Mouse (Mus musculus) spleen, postnatal 14 days (tissue): ENCODE results near the gene Pitx1.

Source experiments
- DNase-seq, 2 experiments: peaks; one replicate each; pipeline ENCODE4 v3.0.0; 2021 to 2022; ENCODE audit warnings: low spot score in 2 of 2

Pitx1 gene

DNA sequence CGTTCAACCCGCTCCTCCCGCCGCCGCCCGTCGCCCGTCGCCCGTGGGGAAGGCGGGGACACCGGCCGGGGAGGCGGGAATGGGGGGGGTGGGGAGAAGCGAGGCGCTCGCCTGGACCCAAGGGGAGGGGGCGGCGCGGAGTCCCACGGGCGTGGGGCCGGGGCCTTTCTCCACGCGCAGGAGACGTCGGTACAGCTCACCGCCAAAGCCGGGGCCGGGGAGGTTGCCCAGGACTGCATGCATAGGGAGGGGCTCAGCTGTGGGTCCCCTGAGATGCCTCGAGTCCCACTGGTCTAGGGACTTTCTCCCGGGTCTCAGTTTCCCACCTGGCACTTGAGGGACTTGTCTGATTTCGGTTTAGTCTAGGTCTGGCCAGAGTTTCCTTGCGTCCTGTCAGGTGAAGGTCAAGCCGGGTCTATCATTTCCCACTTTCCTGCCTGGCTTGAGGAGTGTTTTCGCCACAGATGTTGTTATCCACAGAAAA lies at the start of gene Pitx1:
TSS of gene Pitx1 (minus strand) at position 51 of the 484 bp plus-strand sequence.
- no peak for DNase-seq

DNA sequence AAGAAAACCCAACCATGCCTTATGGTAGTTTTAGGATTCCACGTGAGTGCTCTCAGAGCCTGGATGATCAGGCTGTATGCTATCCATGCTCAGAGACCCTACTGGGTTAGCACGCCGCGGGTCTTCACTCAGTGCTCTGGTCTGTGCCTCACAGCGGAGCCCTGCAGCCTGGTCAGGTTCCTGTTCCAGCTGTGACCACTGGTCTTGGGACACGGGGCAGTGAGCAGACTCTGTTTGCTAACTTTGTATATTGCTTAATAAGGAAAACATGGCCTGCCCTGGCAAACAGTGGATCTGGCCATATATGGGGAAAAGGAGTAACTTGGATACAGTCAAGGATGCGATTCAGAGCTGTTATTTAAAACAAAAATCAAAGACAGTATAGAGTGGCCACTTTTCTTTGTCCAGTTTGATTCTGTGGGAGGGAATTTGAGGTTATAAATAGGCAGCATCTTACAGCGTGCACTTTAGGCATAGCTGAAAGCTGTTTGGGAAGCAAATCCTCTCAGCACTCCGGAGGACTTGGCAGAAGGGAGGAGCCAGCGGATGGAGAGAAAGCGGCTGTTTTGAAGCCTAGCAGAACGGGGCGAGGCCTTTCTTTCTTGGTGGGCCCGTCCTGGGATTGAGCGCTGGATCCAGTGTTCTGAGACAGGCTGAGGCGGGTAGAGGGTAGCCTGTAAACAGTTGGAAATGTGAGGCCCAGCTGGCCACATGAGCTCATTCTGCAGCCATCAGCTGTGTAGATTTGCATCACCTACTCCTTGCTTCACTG lies 45.6 kb upstream of the Pitx1 start:
- DNase-seq, result no peak

DNA sequence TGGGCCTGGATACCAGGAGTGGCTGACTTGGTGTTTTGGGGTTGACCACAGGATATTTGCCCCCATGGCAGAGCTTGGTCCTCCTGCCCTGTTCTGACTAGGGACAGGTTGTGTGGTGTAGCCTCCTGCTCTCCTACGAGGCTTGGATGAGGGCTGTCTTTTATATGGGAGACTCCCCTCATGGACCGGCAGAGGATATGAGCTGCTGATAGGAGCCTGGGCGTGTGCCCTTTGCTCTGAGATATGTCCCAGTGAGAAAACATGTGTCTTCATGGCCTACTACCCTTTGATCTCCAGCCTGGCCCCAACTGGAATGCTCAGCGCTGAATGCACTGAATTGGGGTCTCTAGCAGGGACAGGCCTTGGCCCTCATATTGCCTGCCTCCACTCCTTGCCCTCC lies 42.4 kb upstream of the Pitx1 start:
- DNase-seq, result no peak

DNA sequence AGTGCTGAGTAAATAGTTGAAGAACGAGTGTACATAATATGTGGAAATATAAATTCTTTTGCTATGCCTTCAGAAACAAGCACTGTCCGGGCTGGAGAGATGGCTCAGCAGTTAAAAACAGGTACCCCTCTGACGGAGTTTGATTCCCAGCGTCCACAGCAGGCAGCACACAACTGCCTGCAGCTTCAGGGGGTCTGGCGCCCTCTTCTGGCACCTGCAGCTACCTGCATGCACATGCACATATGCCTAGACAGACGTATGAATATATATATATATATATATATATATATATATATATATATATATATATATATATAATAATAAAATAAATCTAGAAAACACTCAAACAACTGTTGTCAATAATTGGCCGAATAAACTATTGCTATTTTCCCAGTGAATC lies 35.4 kb upstream of the Pitx1 start:
- no peak for DNase-seq

DNA sequence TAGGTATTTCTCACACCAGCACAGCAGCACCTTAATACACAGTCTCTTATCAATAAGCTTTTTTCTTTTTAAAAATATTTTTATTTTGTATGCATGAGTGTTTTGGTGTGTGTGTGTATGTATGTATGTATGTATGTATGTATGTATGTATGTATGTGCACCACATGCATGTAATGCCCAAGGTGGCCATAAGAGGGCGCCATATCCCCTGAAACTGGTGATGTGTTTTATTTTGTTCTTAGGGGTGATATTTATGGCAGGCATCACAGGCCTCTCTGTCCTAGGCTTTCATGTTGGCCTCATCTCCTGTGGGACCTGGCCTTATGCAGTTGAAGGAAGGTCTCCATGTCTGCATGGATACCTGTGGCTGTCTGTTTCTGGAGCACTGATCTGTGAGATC lies 34.0 kb upstream of the Pitx1 start:
- no peak for DNase-seq

DNA sequence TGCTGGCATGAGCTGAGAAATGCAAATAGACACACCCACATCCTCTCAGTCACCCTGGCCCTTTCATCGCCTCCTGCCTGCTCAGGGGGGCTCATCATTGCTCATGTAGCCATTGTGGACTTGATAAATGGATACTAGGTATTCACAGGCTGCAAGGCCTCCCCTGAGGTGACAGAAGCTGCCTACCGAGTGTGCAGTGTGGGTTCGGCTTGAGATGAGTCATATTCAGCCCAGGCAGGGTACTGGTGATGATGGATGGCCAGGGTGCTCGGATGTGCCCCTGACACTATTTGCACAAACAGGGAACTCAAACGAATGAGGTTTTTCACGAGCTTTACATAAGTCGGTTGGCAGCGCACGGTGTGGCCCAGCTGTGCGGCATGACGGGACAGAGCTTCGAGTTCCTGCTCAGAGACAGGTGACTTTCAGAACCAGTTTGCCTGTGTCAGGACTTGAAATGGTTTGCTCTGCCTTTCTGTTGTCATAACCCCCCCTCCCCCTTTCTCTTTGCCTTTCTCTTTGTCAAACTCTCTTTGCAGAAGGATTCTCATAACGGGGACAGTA lies 31.6 kb upstream of the Pitx1 start:
- no peak for DNase-seq

DNA sequence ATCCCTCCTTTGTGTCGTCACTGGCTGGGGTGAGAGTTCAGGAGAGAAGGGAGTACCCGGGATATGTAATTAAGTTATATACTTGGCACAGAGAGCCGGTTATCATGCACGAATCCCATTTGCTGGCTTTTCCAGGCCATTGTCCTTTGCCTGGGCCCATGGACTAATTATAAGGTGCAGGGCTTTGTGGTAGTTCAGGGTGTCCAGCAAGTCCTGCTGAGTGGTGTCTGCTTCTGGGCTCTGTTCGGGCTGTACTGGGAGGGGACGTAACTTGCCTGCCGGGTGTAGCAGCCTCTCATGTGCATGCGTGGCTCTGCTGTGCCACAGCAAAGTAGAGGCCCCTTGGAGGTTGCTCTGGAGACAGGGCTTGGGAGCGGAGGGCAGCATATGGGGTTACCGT lies 24.5 kb upstream of the Pitx1 start:
- no peak for DNase-seq

DNA sequence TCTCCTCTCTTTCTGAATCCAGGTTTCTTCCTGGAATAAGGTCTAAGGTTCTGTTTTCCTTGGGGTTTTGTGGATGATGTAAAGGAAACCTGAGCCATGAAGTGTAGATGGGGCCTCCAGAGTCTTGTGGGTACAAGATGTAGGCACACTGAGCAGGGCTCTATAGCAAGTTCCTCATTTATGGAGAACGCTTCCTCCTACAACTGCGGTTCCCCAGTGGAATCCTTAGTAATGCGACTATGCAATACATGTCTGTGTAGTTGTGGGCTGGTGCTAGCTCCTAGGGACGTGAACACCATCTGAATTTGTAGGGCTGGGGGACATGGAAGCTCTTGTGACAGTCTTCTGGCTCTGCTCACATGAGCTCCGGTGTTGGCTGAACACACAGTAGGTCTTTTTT lies 22.5 kb upstream of the Pitx1 start:
- no peak for DNase-seq

DNA sequence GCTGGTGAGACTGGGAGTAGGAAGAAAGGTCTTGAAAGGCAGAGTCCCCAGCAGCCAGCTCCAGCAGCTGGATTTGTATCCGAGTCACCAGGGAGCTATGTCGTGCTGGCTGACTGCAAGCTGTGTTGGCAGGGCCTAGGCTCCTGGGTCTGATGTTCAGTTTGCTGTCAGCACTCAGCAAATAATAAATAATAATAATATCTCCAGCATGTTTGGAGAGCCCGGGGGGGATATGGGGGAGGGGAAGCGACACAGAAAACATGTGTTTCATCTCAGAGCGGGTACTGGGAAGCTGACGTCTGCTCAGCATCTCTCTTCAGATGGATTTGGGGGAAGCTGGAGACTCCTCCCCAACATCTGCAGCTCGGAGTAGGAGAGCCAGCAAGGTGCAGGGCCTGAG lies 19.8 kb upstream of the Pitx1 start:
- no peak for DNase-seq

DNA sequence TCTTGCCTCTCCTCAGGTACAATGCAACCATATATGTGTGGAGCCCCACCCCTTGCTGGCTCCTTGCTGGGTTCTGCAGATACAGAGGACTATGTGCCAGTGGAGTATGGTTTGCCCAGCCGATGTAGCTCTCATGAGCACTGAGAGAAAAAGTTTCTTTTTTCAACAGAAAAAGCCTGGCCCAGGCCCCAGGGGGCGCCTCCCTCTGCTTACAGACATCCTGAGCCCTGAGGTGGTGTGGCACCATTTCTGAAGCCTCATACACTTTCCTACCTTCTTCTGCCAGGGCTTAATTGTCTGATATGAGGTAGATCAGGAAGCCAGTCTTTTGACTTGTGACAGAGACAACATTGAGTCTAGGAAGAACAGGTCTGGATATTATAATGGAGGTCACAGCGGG lies 16.2 kb upstream of the Pitx1 start:
- no peak for DNase-seq

DNA sequence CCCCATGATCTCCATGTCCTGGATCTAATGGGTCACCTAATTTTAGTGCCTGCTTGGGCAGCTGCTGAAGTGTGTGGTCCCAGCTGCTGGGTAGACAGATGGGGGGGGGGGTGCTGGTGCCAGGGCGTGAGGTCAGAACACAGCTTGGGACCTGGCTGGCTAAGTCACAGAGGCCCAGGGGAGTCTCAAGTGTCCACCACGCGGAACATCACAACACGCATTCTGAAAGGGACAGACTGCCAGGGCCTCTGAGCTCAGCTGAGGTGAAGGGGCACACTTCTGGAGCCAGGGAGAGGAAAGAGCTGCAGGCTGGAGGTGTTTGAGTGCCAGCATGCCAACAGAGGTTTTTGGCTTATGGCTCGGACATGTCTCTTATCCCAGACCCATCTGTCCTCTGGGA lies 14.7 kb upstream of the Pitx1 start:
- no peak for DNase-seq

DNA sequence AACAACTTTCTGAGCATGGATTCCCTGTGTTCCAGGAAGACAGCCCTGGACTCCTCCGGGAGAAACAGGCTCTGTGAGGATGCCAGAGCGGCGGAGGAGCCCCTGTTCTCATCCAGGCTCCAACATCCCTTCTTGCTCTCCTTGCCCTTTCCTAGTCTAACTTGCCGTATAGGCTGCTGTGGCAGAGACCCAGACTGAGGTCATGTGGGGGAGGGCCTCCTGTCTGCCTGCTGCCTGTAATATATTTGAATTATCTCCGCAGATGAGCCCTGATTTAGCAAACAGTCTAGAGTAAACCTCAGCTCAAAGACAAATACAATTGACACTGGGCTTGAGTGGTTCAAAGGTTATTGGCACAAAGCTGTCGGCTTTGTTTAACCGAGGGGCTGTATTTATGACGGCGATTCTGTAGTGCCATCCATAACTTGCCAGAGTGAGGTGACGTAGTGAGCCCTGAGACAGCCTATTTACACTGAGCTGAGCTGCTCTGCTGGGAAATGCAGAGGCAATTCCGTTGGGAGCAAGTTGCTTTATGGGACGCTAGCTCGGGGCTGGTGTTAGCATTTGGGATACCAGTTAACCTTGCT lies 12.7 kb upstream of the Pitx1 start:
- no peak for DNase-seq

DNA sequence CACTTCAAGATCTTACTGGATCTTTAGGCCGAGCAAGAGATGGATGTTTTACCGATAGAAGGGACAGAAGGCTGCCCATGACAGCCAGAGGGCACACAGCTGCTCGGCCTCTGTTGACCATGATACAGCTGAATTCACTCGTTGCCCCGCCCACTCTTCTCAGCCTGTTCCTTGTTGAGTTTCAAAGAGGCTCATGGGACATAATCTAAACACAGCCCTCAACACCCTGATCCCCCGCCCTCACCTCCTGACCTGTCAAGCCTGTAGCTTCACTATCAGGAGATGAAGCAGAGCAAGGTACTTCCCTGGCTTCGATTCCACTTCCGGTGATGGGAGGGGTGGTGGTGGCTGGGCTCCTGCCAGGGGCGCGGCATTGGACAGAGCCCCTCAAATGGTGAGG lies 11.8 kb upstream of the Pitx1 start:
- DNase-seq, result no peak

DNA sequence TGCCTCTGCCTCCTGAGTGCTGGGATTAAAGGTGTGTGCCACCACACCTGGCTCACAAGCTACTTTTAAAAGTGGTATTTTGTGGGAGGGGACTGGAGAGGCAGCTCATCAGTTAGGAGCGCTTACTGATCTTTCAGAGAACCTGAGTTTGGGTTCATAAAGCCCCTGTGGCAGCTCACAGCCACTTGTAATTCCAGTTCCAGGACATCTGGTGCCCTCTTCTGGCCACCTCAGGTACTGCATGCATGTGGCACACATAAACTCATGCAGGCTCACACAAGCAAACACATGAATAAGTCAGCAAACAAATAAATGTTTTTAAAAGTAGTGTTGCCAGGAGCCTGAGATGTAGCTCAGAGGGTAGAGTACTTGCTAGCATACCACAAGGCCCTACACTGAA lies 7.7 kb upstream of the Pitx1 start:
- DNase-seq, result no peak

DNA sequence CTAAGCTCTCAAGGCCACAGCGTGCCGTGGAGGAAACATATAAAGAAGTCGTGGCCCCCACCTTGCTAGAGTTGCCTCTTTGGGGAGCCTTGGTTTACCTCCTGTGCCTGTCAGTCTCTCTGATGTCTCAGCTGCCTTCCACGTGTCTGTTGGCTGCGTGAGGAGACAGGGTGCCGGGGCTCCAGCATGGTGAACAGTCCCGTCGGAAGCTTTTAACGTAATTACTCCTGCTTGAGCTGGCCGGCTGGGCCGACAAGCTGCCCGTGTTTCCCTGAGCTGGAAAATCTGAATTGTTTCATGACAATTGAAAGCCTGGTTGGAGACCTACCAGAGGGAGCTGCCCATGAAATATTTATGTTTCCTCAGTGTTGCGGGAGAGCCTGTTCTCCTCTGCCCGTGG lies 4.2 kb upstream of the Pitx1 start:
- no peak for DNase-seq

DNA sequence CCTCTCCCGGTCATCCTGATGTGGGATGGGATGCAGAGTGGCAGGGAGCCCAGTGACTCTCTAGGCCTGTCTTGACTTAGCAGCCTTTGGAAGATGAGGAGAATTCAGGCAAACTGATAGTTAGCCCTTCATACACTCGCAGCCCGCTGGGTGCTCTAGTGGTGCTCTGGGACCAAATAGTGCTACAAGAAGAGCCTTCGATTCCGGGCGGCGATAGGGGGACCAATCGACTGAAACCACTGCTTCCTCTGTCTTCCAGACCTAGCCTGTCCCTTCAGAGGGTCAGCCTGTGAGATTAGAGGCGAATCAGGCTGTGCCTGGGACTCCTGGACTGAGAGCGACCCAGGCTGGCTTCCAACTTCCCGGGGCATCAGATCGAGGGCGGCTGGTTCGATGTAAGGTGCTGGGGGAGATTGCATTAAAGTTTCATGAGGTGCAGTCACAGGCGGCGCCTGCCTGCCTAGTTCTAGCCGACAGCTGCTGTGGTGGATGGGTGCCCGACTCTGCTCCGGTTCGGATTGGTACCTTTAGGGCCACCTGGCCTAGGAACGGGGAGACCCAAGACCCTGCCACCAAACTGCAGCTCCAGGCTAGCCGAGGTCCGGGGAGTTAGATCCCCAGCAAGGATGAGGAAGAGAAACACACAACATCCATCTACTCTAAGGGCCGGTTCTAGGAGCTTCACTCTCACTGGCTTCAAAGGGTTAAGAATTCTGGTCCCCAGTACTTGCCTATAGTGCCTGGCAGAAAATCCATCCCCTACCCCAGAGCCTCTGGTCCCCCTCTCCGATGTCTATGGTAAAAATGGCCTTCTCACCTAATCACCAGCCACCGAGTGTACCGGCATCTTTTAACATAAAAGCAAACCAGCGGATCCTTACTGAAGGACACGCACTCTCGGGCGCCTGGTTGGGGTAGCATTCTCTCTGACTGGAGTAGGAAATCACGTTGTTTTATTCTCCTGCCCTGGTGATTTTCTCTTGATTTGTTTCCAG lies 1.1 kb upstream of the Pitx1 start:
- no peak for DNase-seq

DNA sequence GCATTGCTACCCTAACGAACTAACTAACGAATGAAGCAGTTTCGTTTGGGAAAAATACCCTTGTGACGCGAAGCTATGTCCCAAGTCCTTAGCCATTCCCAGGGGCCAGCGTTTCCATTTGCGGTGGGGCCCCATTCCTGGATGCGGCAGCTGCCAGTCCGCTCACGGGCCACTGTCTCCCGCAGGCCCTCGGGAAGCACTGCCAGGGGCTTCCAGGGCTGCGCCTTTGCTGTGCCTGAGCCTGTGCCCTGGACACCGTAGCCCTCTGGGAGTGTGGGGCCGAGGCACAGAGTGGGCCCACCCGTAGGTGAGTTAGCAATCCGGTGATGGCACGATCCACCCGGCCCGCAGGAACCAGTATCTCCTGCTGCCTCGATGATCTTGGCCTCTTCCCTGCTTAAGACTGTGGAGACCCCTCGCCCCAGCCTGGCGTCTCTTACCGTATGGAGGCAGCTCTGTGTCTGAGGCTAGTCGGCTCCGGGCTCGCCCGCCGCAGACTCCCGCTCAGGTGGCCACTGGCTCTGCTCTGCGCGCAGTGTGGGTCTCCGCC lies 369 bp downstream of the Pitx1 start:
- DNase-seq, result no peak

DNA sequence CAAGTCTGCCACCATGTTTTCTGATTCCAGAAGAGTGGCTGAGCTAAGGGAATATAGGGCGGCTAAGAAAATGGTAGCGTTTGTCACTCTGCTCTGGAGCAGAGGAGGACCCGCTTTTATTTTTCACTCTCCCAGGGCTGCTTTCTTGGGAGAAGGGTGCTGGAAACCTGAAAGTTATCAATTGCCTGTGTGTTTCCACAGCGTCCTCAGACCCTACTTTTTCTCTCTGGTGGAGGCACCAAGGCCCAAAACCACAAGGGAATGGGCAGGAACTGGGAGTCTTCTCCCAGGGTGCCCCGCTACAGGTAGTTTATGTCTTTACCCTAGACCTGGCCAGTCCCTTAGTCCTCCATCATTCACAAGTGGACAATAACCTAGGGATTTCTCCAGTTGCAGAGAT lies 1.3 kb downstream of the Pitx1 start:
- DNase-seq, result no peak

DNA sequence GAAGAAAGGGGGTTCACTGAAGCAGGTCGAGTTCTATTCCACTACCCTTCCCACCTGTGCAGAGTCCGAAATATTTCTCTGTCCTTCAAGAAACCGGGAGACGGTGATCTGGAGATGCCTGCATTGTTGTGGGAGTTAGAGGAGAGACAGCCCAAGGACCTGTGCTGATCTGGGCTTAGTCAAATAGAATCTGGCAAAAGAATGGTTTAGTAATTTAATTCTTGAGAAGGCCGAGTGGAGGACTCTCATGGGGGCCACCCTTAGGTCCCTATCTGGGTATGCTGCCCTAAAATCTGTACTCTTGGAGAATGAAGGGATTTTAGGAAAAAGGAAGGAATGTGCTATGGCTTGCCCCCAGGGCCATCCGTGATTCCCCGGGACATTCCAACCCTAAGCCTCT lies 2.1 kb downstream of the Pitx1 start:
- DNase-seq, result no peak

DNA sequence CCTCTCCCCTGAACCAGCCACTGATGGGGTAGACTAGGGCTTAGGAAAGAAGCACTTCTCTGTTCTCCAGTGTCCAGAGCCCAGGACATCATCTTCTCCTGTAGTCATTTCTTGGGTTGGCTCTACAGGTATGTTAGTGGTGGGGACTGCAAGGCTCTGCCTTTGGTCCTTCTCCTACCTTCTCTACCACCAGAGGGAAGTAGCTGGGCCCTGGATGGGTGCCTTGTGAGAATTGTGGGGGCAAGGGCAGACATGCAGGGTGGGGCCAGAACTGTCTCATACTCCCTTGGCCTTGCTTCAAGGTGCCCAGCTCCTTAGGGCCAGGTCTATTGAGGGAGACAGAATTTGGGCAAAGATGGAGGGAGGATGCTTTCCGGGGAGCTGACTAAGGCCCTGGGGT lies 3.4 kb downstream of the Pitx1 start:
- DNase-seq, result no peak

DNA sequence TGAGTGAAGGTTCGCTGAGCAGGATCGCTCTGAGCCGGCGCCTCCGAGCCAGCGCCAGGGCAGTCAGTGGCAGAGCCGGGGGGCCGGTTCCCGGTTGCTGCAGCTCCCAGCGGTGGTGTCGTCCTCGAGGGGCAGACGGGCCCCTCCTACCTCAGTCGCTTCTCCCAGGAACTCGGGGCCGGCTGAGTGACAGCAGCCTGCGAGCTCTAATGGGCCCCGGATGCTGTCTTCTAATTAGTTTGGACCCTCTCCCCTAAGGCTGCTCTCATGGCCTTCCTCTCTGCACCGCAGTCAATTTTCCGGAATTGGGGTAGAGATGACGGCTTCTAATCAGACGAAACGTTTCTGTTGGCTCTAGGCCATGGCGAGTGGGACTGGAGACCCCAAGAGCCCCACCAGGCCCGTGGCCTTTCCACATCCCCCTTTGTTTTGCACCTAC lies 4.3 kb downstream of the Pitx1 start:
- no peak for DNase-seq
